19 mouse cellular contexts compared by ENCODE assay signal in the genomic region with DNA sequence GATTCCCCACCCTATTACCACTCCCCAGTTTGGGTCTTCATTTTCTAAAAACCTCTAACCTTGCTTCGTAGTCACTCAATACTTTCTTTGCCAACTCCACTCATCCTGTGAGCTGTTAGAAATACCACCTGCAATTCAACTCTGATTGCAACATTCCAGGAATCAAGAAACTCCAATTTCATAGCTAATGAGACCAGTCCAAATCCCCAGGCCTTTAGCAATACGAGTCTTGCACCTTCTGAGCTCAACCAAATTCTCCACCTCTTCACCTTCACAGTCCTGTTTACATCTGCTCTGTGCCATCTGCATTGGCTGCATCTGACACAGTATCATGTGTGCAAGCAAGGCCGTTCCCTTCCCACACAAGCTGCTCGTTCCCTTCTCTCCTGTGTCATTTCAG. TPM values are rescaled to one million over a fixed set of nuclear protein-coding genes. Genes with fewer than 3 reads are reported as not detected.
DNase-seq lines count a peak whose midpoint lies in the region; ATAC-seq and TF ChIP-seq lines count a peak whose summit lies in the region.
"Had no signal": no experiment of that assay in that cellular context is flagged by ENCODE, and none has a peak within 500 bp of the region (broad histone marks: within the 10 kb centered on the region; RNA-seq: fewer than 3 reads in every experiment).

No protein-coding gene starts in this region.

- H3K4me2 ChIP-seq in heart, embryonic 15.5 days, result no peak overlapping the region
- H3K4me2 ChIP-seq in liver, postnatal 0 days (ENCODE audit: low read depth, low read length), result 0 out of 2 replicates have a peak overlapping the region, but pooled peaks have one; percentile 48
- H3K4me2 ChIP-seq in liver, embryonic 12.5 days, result no peak overlapping the region
- H3K4me2 ChIP-seq: embryonic facial prominence, embryonic 12.5 days; forebrain, embryonic 12.5 days; hindbrain, embryonic 15.5 days had no signal

- TF ChIP-seq CTCF in liver, postnatal 0 days (IDR thresholded peaks at IDR 0.05; ENCODE audit: low read depth), result no peak

- intact Hi-C loops in heart, postnatal 10 days (cut with DNase I), result no loop called here

- DNase-seq in heart, adult 11 months, result peak; percentile 35
- no peak for DNase-seq in heart, postnatal 10 days
- no peak for DNase-seq in heart, postnatal 4 days
- DNase-seq in liver, postnatal 0 days, result no peak
- DNase-seq in gonadal fat pad, adult 2 months (ENCODE audit: low read depth), result peak; percentile 90
- no peak for DNase-seq in adrenal gland, postnatal 14 days
- DNase-seq: adrenal gland, postnatal 10 days; cerebellum, adult 11-12 months; cerebellum, adult 9-10 months; cerebellum, postnatal 25 days; gastrocnemius, postnatal 25 days; heart, adult 18-20 months; kidney, adult 18-20 months had no signal

- H3K4me3 ChIP-seq in heart, embryonic 15.5 days, result no peak overlapping the region
- H3K4me3 ChIP-seq in liver, postnatal 0 days (ENCODE audit: low read depth, low read length), result no peak overlapping the region
- no peak overlapping the region for H3K4me3 ChIP-seq in liver, embryonic 12.5 days
- H3K4me3 ChIP-seq: embryonic facial prominence, embryonic 12.5 days; forebrain, embryonic 12.5 days; hindbrain, embryonic 15.5 days had no signal

- TF ChIP-seq EP300 in liver, postnatal 0 days (IDR thresholded peaks at IDR 0.05; ENCODE audit: low read depth), result no peak

- H3K36me3 ChIP-seq in heart, embryonic 15.5 days, result 0 out of 2 replicates have a peak, but pooled peaks cover 10% of the 10 kb centered on the region
- no peaks in the 10 kb centered on the region for H3K36me3 ChIP-seq in liver, postnatal 0 days (replicated peaks; ENCODE audit: insufficient read depth, low read length)
- no peaks in the 10 kb centered on the region for H3K36me3 ChIP-seq in liver, embryonic 12.5 days
- H3K36me3 ChIP-seq: embryonic facial prominence, embryonic 12.5 days; forebrain, embryonic 12.5 days; hindbrain, embryonic 15.5 days had no signal

- H3K27me3 ChIP-seq in heart, embryonic 15.5 days, result no peaks in the 10 kb centered on the region
- H3K27me3 ChIP-seq in liver, postnatal 0 days (ENCODE audit: insufficient read depth, low read length), result peaks cover 12% of the 10 kb centered on the region
- peaks cover 23% of the 10 kb centered on the region for H3K27me3 ChIP-seq in liver, embryonic 12.5 days (replicated peaks)
- H3K27me3 ChIP-seq: embryonic facial prominence, embryonic 12.5 days had no signal

- H3K9me3 ChIP-seq in heart, embryonic 15.5 days (replicated peaks), result no peaks in the 10 kb centered on the region
- H3K9me3 ChIP-seq in liver, postnatal 0 days (ENCODE audit: low read length), result no peaks in the 10 kb centered on the region
- H3K9me3 ChIP-seq in liver, embryonic 12.5 days (replicated peaks), result no peaks in the 10 kb centered on the region
- H3K9me3 ChIP-seq: embryonic facial prominence, embryonic 12.5 days; hindbrain, embryonic 15.5 days had no signal

- peak overlapping the region; percentile 69; the same call in 1 of the 2 replicates for H3K27ac ChIP-seq in heart, embryonic 15.5 days
- no peak overlapping the region for H3K27ac ChIP-seq in liver, postnatal 0 days (ENCODE audit: low read depth)
- H3K27ac ChIP-seq in liver, embryonic 12.5 days, result no peak overlapping the region
- H3K27ac ChIP-seq: embryonic facial prominence, embryonic 12.5 days; forebrain, embryonic 12.5 days; hindbrain, embryonic 15.5 days had no signal

- H3K4me1 ChIP-seq in heart, embryonic 15.5 days (replicated peaks), result peaks cover 37% of the 10 kb centered on the region
- peaks cover 5% of the 10 kb centered on the region; the same call in 1 of the 2 replicates for H3K4me1 ChIP-seq in liver, postnatal 0 days (ENCODE audit: insufficient read depth)
- peaks cover 35% of the 10 kb centered on the region for H3K4me1 ChIP-seq in liver, embryonic 12.5 days

- H3K9ac ChIP-seq in heart, embryonic 15.5 days, result no peak overlapping the region
- no peak overlapping the region for H3K9ac ChIP-seq in liver, postnatal 0 days (replicated peaks)
- H3K9ac ChIP-seq in liver, embryonic 12.5 days, result no peak overlapping the region
- H3K9ac ChIP-seq: embryonic facial prominence, embryonic 12.5 days; forebrain, embryonic 12.5 days; hindbrain, embryonic 15.5 days had no signal

- no peak for ATAC-seq in heart, embryonic 15.5 days (replicated peaks; ENCODE audit: insufficient number of reproducible peaks, insufficient read depth, low FRiP score, low read depth)
- ATAC-seq in liver, postnatal 0 days, result no peak
- ATAC-seq in liver, embryonic 12.5 days, result no peak
- ATAC-seq: forebrain, embryonic 16.5 days had no signal

- WGBS in heart, embryonic 15.5 days, result 64% methylated on average over 4 of the region's 4 CpGs
- 56% methylated on average over 4 of the region's 4 CpGs for WGBS in liver, postnatal 0 days (ENCODE audit: insufficient replicate concordance)
- WGBS in liver, embryonic 12.5 days (ENCODE audit: insufficient replicate concordance), result 67% methylated on average over 4 of the region's 4 CpGs

RNA-seq across cellular contexts. Expression of gene Msrb3, which starts 5.0 kb away (rescaled TPM):
- total RNA-seq in heart, postnatal 10 days (2021), result 100 to 1,000 TPM; 131 to 148 TPM
- 35.4 and 35.5 TPM in 2 replicates for polyA plus RNA-seq in heart, embryonic 15.5 days (2015; fragmentation: Nextera tagmentation; extraction: Ambion mirVana)
- total RNA-seq in heart, postnatal 4 days (2021), result 100 to 1,000 TPM; 154 to 177 TPM
- polyA plus RNA-seq in liver, postnatal 0 days (2015; fragmentation: Nextera tagmentation; extraction: Ambion mirVana), result 2.5 and 2.7 TPM in 2 replicates
- polyA plus RNA-seq in liver, embryonic 12.5 days (2016; fragmentation: Nextera tagmentation; extraction: Ambion mirVana), result 1.7 and 1.8 TPM in 2 replicates
- 42.6 and 44.8 TPM in 2 replicates for polyA plus RNA-seq in gonadal fat pad, adult 2 months (2012; rRNA removed)
- total RNA-seq in adrenal gland, postnatal 14 days (2021), result 37.0 and 40.0 TPM in 2 replicates

Comparison
In these comparisons a context has a peak if more than half of its experiments do, and no peak if none do; other contexts are left out.
1. DNase-seq: peak in heart, adult 11 months (single experiment) and gonadal fat pad, adult 2 months (single experiment); none in heart, postnatal 10 days (0 of 2), heart, postnatal 4 days (single experiment), liver, postnatal 0 days (single experiment) and adrenal gland, postnatal 14 days (single experiment).